8 mouse cellular contexts compared by ENCODE assay signal in the genomic region with DNA sequence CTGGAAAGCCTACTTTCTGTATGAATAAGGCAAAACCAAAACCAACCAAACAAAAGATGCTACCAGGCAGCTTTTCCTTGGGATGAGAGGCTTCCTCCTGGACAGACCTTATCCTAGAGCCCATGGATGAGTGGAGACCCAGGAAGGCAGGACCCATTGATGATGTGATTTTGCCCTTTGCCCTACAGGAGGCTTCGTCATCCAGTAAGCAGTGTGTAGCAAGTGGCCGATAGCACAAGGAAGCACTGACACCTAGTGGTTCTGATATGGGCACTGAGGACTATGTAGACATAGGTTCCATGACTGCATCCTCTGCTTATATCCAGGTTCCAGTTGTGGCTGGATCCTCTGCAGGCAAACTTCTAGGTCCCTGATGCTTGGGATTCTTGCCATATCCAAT.
DNase-seq lines count a peak whose midpoint lies in the region; ATAC-seq and TF ChIP-seq lines count a peak whose summit lies in the region.

No protein-coding gene starts in this region.

- no peaks in the 10 kb centered on the region for H3K27me3 ChIP-seq in heart, adult 2 months (ENCODE audit: control insufficient read depth, insufficient read depth, low read length)
- H3K27me3 ChIP-seq in liver, embryonic 14.5 days (ENCODE audit: control insufficient read depth, insufficient read depth, low read length): no peaks in the 10 kb centered on the region
- no peaks in the 10 kb centered on the region for H3K27me3 ChIP-seq in hindbrain, embryonic 13.5 days

- no peak for TF ChIP-seq POLR2A in heart, adult 2 months (IDR thresholded peaks at IDR 0.05; ENCODE audit: insufficient read depth, low read depth, low read length)
- TF ChIP-seq POLR2A in bone marrow, adult 2 months (IDR thresholded peaks at IDR 0.05; ENCODE audit: borderline replicate concordance, control insufficient read depth, low read depth, low read length): no peak

- H3K36me3 ChIP-seq in heart, adult 2 months (ENCODE audit: control insufficient read depth, insufficient read depth, low read length): no peaks in the 10 kb centered on the region
- no peaks in the 10 kb centered on the region for H3K36me3 ChIP-seq in liver, embryonic 14.5 days (replicated peaks; ENCODE audit: control insufficient read depth, insufficient read depth, low read depth)
- H3K36me3 ChIP-seq in hindbrain, embryonic 13.5 days: no peaks in the 10 kb centered on the region

- no peak overlapping the region for H3K27ac ChIP-seq in heart, adult 2 months
- H3K27ac ChIP-seq in bone marrow, adult 2 months (ENCODE audit: control insufficient read depth, insufficient read depth, low read depth, low read length, poor library complexity): no peak overlapping the region
- H3K27ac ChIP-seq in liver, embryonic 14.5 days: no peak overlapping the region
- no peak overlapping the region for H3K27ac ChIP-seq in hindbrain, embryonic 13.5 days

- no peak for ATAC-seq in liver, embryonic 14.5 days (ENCODE audit: insufficient read depth)
- ATAC-seq in megakaryocyte-erythroid progenitor cell, adult 5-6 weeks (replicated peaks; ENCODE audit: low FRiP score, low TSS enrichment, poor library complexity, severe bottlenecking): no peak
- no peak for ATAC-seq in hindbrain, embryonic 13.5 days (ENCODE audit: low FRiP score)

- no peak overlapping the region for H3K9ac ChIP-seq in heart, adult 2 months (ENCODE audit: low read depth, low read length)
- no peak overlapping the region for H3K9ac ChIP-seq in liver, embryonic 14.5 days (replicated peaks)
- no peak overlapping the region for H3K9ac ChIP-seq in hindbrain, embryonic 13.5 days

- H3K9me3 ChIP-seq in liver, embryonic 14.5 days (ENCODE audit: control insufficient read depth, low read length): no peaks in the 10 kb centered on the region
- no peaks in the 10 kb centered on the region for H3K9me3 ChIP-seq in hindbrain, embryonic 13.5 days

- peak; percentile 59 for TF ChIP-seq CTCF in heart, adult 2 months (IDR thresholded peaks at IDR 0.05)
- peak; percentile 66 for TF ChIP-seq CTCF in bone marrow, adult 2 months (IDR thresholded peaks at IDR 0.05; ENCODE audit: control insufficient read depth, insufficient read depth, low read length)
- TF ChIP-seq CTCF in liver, embryonic 14.5 days (IDR thresholded peaks at IDR 0.05; ENCODE audit: low read depth): peak; percentile 57

- H3K4me1 ChIP-seq in heart, adult 2 months (ENCODE audit: control insufficient read depth, insufficient read depth, low read length): no peaks in the 10 kb centered on the region
- no peaks in the 10 kb centered on the region for H3K4me1 ChIP-seq in bone marrow, adult 2 months (ENCODE audit: control insufficient read depth, insufficient read depth, low read length)
- H3K4me1 ChIP-seq in liver, embryonic 14.5 days (replicated peaks; ENCODE audit: control insufficient read depth in 2 of 2, insufficient read depth in 2 of 2, low read length in 1 of 2): no peaks in the 10 kb centered on the region
- peaks cover 34% of the 10 kb centered on the region for H3K4me1 ChIP-seq in hindbrain, embryonic 13.5 days (replicated peaks)

- no peak for DNase-seq in heart, adult 2 months
- DNase-seq in heart, postnatal 36 days: no peak
- DNase-seq in 3T3-L1 (ENCODE audit: low read depth, low spot score): peak; percentile 66
- no peak for DNase-seq in liver, embryonic 14.5 days (ENCODE audit: low read depth in 3 of 3, low spot score in 3 of 3)
- DNase-seq in Muller cell, postnatal 12 days (ENCODE audit: inconsistent ontology term): no peak

- intact Hi-C loops in heart, adult 2 months (cut with DNase I): loop anchor here (2.0 to 10.0 kb wide), 6 partner anchors 83 to 462 kb away; a partner anchor contains a TSS
- intact Hi-C loops in heart, postnatal 36 days (cut with DNase I): loop anchor here (2.0 to 10.0 kb wide), 7 partner anchors 61 to 465 kb away; no protein-coding TSS in a partner anchor

- no peak overlapping the region for H3K4me3 ChIP-seq in heart, adult 2 months
- no peak overlapping the region for H3K4me3 ChIP-seq in bone marrow, adult 2 months (replicated peaks; ENCODE audit: control insufficient read depth, low read depth, low read length)
- H3K4me3 ChIP-seq in liver, embryonic 14.5 days (ENCODE audit: insufficient read depth in 1 of 2, low read depth in 2 of 2, low read length in 2 of 2): no peak overlapping the region
- no peak overlapping the region for H3K4me3 ChIP-seq in hindbrain, embryonic 13.5 days

- H3K4me2 ChIP-seq in liver, embryonic 14.5 days (ENCODE audit: low read depth): no peak overlapping the region
- H3K4me2 ChIP-seq in hindbrain, embryonic 13.5 days: no peak overlapping the region

- no peaks in the 10 kb centered on the region for H3K79me2 ChIP-seq in heart, adult 2 months (replicated peaks; ENCODE audit: control insufficient read depth, insufficient read depth, low read length)

- 47% methylated on average over 2 of the region's 2 CpGs for WGBS in heart, adult 2 months
- 41% methylated on average over 2 of the region's 2 CpGs for WGBS in bone marrow, adult 2 months
- 41% methylated on average over 2 of the region's 2 CpGs for WGBS in liver, embryonic 14.5 days (ENCODE audit: insufficient replicate concordance)
- WGBS in hindbrain, embryonic 13.5 days: 47% methylated on average over 2 of the region's 2 CpGs

- no peak for TF ChIP-seq EP300 in heart, adult 2 months (IDR thresholded peaks at IDR 0.05; ENCODE audit: insufficient read depth, low read depth, low read length)
- no peak for TF ChIP-seq EP300 in liver, embryonic 14.5 days (IDR thresholded peaks at IDR 0.05; ENCODE audit: low read depth)
